Mouse (Mus musculus): ENCODE measurements around the gene Tcf12.

DNA sequence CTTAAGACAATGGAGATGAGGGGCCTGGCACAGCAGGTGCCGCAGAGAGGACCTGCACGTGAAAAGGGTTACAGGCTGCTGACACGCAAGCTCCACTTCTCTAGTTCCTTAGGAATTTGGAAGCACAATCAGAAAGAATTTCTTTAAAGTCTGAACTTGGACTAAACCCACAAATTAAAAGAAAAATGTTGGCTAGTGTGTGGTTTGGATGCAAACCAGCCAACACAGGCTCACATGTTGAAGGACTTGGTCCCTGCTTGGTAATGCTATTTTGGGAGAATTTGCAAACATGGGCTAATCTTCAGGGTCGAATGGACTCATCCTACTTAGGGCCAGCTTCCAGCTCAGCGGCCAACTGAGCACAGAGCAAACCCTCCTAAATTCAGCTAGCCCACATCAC is 313.5 kb downstream of the Tcf12 start:
- TF ChIP-seq POLR2A (IDR thresholded peaks at IDR 0.05; ENCODE audit: extremely low read depth, insufficient read depth, low read length) (no peak), CTCF (IDR thresholded peaks at IDR 0.05; ENCODE audit: low read depth, low read length) (no peak)
